Mouse (Mus musculus) B cell, adult 2 months (primary cell): Measurements from ENCODE around the gene AI481877.
A peak's percentile ranks its signal among the peaks of the same experiment; 100 is the strongest.

Source experiments
- DNase-seq, 2 experiments: peaks; one replicate each; pipeline ENCODE4 v3.0.0; 2022

The AI481877 gene

DNA sequence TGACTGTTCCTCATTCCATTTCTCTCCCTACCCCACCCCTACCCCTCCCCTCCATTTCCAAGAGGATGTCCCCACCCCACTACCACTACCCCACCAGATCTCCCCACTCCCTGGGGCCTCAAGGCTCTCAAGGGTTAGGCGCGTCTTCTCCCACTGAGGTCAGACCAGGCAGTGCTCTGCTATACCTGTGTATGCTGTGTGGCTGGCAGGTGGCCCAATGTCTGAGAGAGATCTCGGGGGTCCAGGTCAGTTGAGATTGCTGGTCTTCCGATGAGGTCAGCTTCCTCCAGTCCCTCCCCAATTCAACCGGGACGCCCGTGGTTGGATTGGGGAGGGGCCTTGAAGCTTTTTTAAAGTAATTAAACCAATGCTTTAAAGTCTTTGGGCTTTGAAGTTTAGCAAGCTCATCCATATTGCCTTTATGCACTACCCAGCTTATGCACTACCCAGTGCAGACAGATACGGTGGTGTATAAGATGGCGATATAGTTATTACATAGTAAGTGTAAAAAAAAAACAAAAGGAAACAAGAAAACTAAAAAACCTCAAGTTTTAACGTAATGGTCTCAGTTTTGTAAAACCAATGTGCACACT lies 104.4 kb downstream of the AI481877 start:
- DNase-seq: no peak

DNA sequence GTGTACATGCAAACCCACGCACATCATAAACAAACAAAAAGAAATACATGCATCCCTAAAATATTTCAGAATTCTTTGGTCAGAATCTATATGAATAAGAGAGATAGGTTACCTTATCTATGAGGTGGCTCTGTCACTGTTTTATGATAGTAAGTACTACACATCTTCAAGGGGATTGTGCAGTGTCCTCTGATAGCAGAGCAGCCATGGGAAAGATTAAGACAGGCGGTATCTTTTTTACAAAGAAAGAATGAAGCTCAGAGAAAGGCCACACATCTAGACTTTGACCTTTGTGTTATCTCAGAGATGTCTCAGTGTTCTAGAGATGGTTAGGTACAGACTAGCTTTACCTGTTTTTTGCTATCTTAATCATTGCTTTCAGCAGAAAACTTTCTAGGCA lies 121.9 kb downstream of the AI481877 start:
- DNase-seq: no peak

DNA sequence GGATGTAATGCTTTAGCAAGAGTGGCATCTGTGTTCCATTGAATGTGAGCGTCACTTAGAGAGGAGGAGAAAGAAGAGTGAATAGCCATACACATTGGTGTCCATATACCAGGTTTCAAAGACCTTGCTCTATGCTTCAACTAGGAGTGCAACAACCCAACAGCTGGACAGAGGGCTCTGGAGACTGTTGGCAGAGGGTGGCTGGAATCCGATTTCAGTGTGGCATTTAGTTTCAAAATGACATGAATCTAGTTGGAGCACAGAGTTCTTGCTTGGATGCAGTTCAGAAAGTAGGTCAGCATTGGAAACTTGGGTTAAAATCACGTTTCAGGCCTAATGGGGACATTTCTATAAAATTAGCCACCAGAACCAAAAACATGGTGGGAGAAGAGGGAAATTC lies 123.6 kb downstream of the AI481877 start:
- no peak for DNase-seq

DNA sequence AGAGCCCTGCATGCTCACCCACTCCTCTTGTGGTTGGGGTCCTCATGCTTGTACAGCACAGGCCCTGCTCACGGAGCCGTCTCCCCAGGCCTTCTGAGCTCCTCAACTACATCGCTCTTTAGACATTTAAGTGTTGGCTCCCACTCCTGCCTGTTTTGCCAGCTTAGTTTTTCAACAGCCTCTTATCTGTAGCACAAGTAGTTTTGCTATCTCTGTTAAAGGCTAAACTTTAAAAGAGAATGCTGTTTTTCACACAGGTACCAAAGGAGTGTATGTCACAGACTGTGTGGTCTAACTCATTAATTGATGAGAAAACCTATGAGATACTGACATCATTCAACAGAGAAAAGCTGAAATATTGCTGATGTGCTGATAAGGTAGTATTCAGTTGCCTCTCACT lies 127.3 kb downstream of the AI481877 start:
- no peak for DNase-seq

DNA sequence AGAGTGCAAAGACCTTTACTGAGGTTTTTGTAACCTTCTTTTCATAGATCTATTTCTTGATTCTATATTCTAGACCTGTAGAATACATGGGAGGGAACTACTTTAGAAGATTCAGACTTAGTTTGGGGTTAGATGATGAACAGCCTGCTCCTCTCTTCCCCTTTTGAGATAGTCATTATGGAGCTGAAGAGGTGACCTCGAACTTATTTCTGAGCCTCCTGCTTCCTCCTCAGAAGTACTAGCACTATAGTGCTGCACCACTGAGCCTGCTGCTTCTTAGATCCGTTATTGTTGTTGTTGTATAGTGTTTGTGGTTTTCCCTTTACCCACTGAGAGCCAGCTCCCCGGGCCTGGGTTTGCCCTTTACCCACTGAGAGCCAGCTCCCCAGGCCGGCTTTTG lies 129.1 kb downstream of the AI481877 start:
- DNase-seq: peak; percentile 28

DNA sequence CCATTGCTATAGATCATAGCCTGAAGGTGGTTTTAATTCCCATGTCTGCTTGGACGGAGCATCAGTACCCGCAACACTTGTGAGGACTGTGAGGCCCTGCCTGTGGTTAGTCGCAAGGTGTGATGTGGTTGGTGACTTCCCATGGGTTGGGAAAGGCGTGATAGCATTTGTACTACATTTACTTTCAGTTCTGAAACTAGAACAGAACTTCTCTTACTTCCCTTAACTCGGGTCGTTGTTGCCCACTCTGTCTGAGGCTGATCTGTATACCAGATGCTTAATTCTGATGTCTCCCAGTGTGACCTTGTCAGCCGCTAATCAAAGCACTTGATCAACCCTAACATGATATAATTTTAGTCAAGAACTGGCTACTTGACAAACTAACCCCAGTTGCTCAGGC lies 129.6 kb downstream of the AI481877 start:
- DNase-seq: peak; percentile 46 to 52

DNA sequence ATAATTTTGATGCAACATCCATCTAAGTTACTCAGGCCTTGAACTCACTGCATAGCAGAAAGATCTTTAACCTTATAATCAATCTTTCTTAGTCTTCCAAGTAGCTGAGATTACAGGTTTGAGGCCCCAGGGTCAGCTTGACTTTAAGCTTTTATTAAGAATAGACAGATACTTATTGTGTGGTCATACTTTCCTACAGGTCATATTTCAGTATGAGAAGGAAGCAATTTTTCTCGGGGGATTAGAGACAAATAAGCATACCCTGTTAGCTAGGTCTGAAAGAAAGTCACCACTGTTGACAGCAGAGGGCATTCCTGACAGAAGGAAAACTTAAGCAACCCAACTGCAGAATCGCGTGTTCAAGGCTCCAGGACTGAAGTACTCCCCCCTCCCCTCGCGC lies 130.8 kb downstream of the AI481877 start:
- no peak for DNase-seq

DNA sequence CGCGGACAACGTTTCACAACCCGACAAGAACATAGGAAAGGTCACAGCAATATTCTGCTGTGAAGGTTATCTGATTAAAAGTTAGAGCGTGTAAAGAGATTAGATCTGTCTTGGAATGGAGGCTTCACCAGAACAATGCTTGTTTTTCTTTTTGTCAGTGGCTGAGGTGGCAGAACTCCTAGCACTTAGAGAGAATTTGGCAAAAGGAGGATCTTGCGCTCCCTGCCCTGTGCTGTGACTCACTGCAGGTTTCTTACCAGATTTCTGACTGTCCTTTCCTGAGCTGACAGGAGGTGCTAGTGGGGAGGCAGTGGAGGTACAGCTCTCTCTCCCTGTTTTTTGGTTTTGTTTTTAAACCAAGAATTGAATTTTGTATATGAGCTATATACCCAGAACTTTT lies 131.8 kb downstream of the AI481877 start:
- no peak for DNase-seq

DNA sequence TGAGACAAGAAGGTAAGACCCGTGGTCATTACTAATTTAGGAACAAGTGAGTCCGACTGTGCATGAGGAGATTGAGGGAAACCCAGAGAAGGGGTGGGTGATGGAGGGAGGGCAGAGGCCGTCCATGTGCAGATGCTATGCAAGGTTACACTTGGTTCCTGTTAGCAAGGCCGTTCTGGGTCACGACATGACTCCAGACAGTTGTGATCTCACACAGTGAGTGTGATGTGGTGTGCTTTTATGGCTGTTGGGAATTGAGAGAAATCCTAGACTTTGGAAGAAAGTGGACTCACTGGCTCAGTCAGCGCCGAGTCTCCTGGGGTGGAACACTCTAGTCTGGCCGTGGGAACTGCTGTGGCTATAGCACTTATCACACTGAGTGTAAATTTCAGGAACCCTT lies 132.6 kb downstream of the AI481877 start:
- no peak for DNase-seq

DNA sequence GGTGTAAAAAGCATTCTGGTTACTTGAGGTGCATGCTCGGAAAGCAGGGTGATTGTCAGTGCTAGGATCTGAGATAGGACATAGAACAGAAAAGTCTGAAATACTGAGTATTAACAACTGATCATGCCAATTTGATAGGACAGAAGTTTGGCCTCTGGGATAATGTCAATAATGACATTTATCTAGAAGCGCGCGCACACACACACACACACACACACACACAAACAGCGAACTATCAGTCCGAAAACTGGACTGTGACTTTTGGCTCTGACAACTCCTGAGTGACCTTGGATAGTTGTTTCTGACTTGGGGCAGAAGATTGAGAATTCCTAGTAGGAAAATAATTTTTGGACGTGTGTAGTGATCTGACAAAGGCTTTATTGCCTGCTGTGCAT lies 135.0 kb downstream of the AI481877 start:
- no peak for DNase-seq

DNA sequence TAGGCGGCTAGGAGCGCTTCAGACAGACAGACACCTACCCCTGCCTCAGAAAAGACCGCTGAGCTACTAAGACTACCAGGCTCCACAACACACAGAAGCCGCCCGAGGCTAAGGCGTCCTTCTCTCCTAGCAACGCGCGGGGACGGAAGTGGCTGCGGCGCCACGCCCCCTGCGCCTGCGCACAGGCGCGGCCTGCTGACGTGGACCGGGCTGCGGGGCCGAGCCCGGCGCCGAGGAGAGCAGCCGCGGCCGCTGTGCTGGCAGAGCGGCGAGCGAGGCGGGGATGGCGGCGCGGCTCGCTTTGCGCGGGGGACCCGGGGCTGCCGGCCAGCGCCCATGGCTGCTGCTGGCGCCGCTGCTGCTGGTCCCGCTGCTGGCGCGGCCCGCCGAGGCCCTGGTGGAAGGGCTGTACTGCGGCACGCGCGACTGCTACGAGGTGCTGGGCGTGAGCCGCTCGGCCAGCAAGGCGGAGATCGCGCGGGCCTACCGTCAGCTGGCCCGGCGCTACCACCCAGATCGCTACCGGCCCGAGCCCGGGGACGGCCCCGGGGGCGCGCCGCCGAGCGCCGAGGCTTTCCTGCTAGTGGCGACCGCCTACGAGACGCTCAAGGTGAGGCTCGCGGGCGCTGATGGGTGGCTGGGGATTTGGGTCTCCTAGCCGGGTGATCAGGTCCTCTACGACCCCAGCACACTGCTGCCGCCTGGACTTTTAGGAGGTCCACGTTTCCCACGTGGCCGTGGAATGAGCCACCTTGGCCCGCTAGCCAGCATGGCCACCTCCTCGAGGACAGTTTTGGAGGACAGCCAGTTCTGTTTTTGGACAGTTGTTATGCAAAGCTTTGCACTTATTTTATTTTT lies 135.6 kb downstream of the AI481877 start, which contains the start of gene Gm20503:
Gene Gm20503 (plus strand): TSS at position 263 of the 858 bp plus-strand sequence.
- peak; percentile 94 to 95 for DNase-seq

DNA sequence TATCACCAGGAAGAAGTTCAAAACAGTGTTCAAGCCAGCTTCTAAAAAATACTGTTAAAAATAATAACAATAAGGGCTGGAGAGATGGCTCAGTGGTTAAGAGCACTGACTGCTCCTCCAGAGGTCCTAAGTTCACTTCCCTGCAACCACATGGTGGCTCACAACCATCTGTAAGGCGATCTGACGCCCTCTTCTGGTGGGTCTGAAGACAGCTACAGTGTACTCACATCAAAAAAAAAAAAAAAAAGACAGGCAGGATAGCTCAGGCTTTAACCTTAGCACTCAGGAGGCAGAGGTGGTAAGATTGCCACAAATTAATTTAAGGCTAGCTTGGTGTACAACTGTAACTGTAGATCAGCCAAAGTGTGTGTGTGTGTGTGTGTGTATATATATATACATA lies 138.2 kb downstream of the AI481877 start:
- DNase-seq: peak; percentile 76 to 77

DNA sequence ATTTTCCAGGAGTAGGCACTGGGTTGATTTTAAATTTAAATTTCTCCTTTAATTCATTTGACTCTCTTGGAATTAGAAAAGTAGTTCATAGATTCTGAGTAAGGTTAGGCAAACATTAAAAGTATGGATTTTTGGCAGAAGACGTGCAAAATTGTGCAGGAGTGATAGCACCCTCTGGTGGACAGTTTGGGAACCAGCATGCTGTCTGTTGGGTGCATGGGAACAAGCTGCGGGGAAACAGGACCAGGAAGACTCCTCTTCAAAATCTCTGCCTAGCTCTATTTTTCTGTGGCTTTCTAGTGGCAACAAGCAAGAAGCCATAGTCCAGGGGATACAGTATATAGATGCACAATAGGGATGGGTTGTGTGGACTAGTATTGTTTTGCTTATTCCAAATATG lies 139.1 kb downstream of the AI481877 start:
- peak; percentile 80 to 81 for DNase-seq

DNA sequence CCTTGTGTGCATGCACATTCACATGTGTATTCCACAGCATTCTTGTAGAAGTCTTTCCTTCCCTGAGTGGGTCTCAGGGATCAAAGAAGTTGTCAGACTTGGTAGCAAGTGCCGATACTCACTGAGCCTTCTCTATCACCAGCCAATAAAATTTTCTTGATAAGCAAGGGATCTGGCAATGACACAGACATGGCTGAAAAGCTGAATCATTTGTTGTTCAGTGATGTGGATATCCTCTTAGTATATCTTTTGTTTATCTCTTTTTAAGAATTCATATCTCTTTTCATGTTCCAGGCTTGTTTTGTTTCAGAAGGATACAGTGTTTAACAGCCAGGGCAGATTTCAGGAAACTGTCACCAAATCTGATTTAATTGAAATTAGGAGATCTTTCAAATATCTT lies 140.1 kb downstream of the AI481877 start:
- no peak for DNase-seq

DNA sequence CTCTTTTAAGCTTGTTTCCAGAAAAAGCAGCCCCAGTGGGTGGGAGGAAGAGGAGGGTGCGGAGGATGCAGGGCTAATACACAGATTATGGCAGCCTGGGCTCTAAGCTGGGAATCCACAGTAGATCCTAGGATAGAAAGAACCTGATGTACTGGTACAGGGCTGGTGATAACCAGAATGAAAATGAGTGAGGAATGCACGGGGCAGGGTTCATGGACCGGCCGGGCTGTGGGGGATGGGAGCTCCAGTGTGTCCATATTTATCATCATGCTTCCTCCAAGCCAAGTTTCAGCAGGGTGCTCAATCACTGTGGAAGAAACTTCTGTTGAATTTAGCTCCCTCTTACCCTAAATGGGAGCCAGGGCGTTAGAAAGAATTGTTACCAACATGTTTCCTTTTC lies 141.7 kb downstream of the AI481877 start:
- DNase-seq: no peak

DNA sequence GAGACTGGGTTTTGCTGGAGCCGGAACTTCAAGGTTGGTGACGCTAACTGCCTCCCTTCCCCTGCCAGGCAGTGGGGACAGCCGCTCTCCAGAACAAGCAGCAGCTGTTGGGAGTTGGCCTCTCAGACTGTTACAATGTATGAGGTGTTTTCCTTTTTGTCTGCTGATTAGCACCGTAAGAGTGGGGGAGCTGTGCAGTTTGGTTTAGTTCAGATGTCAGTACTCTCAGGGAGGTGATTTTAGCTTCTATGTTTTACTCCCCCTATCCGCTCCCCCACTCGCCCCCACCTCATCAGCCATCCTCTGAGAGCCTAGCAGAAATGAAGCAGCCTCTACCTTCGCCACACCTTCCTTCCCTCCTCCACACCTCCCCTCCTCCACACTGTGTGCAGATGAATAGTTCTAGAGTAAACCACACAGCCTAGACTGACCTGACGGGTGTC lies 143.5 kb downstream of the AI481877 start:
- no peak for DNase-seq

DNA sequence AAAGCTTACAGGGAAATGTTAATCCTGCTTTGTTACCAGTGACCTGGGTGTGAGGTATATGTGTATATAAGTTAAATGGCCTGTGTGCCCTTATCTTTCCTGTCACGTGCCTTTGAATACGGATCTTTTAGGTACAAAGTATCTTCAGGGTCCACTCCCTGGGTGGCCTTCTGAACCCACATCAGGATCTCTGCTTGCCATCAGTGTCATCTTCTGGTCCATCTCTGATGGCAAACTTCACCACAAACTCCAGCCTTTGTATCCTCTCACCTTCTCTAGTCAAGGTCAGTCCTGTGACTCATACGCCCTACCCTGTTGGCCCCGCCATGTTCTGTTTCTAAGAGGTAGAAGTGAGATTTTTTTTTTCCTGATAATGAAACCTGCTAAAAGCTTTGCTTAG lies 144.0 kb downstream of the AI481877 start, which contains the start of gene Dnajc25:
Gene Dnajc25 (plus strand): TSS at position 301 of the 400 bp plus-strand sequence.
- no peak for DNase-seq
